Mouse (Mus musculus): ENCODE measurements around the gene Nop9.
A peak's percentile ranks its signal among the peaks of the same experiment; 100 is the strongest.

The Nop9 gene

GRCm38 (mm10) chr14:55730116-55730515, 15.4 kb upstream of the Nop9 start:
- no peak for DNase-seq

- DNase-seq = peak; percentile 55
Observed at GRCm38 (mm10) chr14:55730531-55731032, 14.9 kb upstream of the Nop9 start.

GRCm38 (mm10) chr14:55733889-55734288, 11.6 kb upstream of the Nop9 start:
- DNase-seq = no peak

- no peak for DNase-seq
Observed at GRCm38 (mm10) chr14:55734869-55735268, 10.6 kb upstream of the Nop9 start.

GRCm38 (mm10) chr14:55735334-55735733, 10.2 kb upstream of the Nop9 start:
- DNase-seq = no peak

- no peak for DNase-seq
Observed at GRCm38 (mm10) chr14:55735758-55736157, 9.7 kb upstream of the Nop9 start.

- no peak for DNase-seq
Observed at GRCm38 (mm10) chr14:55737086-55737687, 8.3 kb upstream of the Nop9 start.

GRCm38 (mm10) chr14:55743711-55744110, 1.8 kb upstream of the Nop9 start:
- DNase-seq = peak; percentile 79

- no peak for DNase-seq
Observed at GRCm38 (mm10) chr14:55745861-55746237, 356 bp downstream of the Nop9 start.

GRCm38 (mm10) chr14:55747051-55747847, 1.8 kb downstream of the Nop9 start:
- DNase-seq = no peak

- DNase-seq = no peak
Observed at GRCm38 (mm10) chr14:55757566-55757965, 12.1 kb downstream of the Nop9 start.

GRCm38 (mm10) chr14:55758363-55758784, 12.9 kb downstream of the Nop9 start, which contains the start of gene Cideb:
Cideb (minus strand) TSS chr14:55758458.
- no peak for DNase-seq

- peak; percentile 76 for DNase-seq
Observed at GRCm38 (mm10) chr14:55760156-55760555, 14.7 kb downstream of the Nop9 start.

- no peak for DNase-seq
Observed at GRCm38 (mm10) chr14:55761163-55761562, 15.7 kb downstream of the Nop9 start, which contains the start of gene Ltb4r2. Ltb4r2 (plus strand) TSS chr14:55761428.

- no peak for DNase-seq
Observed at GRCm38 (mm10) chr14:55762001-55762821, 16.7 kb downstream of the Nop9 start.

GRCm38 (mm10) chr14:55763166-55763565, 17.7 kb downstream of the Nop9 start:
- DNase-seq = no peak

- DNase-seq = no peak
Observed at GRCm38 (mm10) chr14:55765696-55766095, 20.2 kb downstream of the Nop9 start, which contains the start of gene Ltb4r1. Ltb4r1 (plus strand) TSS chr14:55765962.

GRCm38 (mm10) chr14:55767519-55768414, 22.3 kb downstream of the Nop9 start:
- DNase-seq = no peak

- DNase-seq = no peak
Observed at GRCm38 (mm10) chr14:55768555-55768954, 23.1 kb downstream of the Nop9 start.

- no peak for DNase-seq
Observed at GRCm38 (mm10) chr14:55769087-55769703, 23.7 kb downstream of the Nop9 start.

GRCm38 (mm10) chr14:55776711-55777110, 31.2 kb downstream of the Nop9 start:
- no peak for DNase-seq

- no peak for DNase-seq
Observed at GRCm38 (mm10) chr14:55777176-55777575, 31.7 kb downstream of the Nop9 start.
